Mouse (Mus musculus) thymus, adult 2 months (tissue): Measurements from ENCODE around the gene Ip6k3. TPM values are rescaled to one million over a fixed set of nuclear protein-coding genes. Genes with fewer than 3 reads are reported as not detected.

Experiments
- DNase-seq: peaks from one replicate; pipeline ENCODE4 v3.0.0; 2021
- H3K27ac ChIP-seq: fragments of 200-500 bp; 2 replicates; pipeline ENCODE4 v1.5.1; 2012; ENCODE audit warnings: low read length, control low read depth; ENCODE audit not compliant: control insufficient read depth, insufficient read depth
- H3K27me3 ChIP-seq: fragments of 200-500 bp; 2 replicates; pipeline ENCODE4 v1.6.1; 2012; ENCODE audit warnings: mild to moderate bottlenecking, low read length, moderate library complexity, mixed read lengths; ENCODE audit not compliant: control insufficient read depth, insufficient read depth
- H3K36me3 ChIP-seq: fragments of 200-500 bp; 2 replicates; pipeline ENCODE4 v1.6.1; 2012; ENCODE audit warnings: mild to moderate bottlenecking, low read length, moderate library complexity; ENCODE audit not compliant: control insufficient read depth, insufficient read depth
- H3K4me1 ChIP-seq: fragments of 200-500 bp; replicated peaks from 2 replicates; pipeline ENCODE4 v1.6.1; 2012; ENCODE audit warnings: low read length; ENCODE audit not compliant: control insufficient read depth, insufficient read depth
- H3K4me3 ChIP-seq: fragments of 200-500 bp; 2 replicates; pipeline ENCODE4 v1.5.1; 2012; ENCODE audit warnings: mild to moderate bottlenecking, low read length, control low read depth, moderate library complexity; ENCODE audit not compliant: control insufficient read depth, insufficient read depth
- CTCF ChIP-seq: fragments of 200-500 bp; IDR thresholded peaks from 2 replicates; pipeline ENCODE4 v1.5.1; 2012; ENCODE audit warnings: mild to moderate bottlenecking, control low read depth, low read length, moderate library complexity, borderline replicate concordance; ENCODE audit not compliant: control insufficient read depth, poor library complexity, insufficient read depth; ENCODE audit errors: extremely low read depth
- POLR2A ChIP-seq: fragments of 200-500 bp; IDR thresholded peaks from 2 replicates; pipeline ENCODE4 v1.6.1; 2012; ENCODE audit warnings: mild to moderate bottlenecking, low read length, control low read depth, moderate library complexity; ENCODE audit not compliant: control insufficient read depth, poor library complexity, insufficient read depth; ENCODE audit errors: extremely low read depth
- WGBS: fragments of 180-500 bp; shearing (Covaris S2); methylation state at CpG from one replicate; pipeline ENCODE4 v1.1.7; 2018; 5-methylcytosine and 5-hydroxymethylcytosine counted together
- polyA plus RNA-seq: library from polyadenylated mRNA; depleted of rRNA; stranded (reverse); fragments of >200 nt; gene quantifications from 2 replicates; pipeline ENCODE4 v1.2.3, GENCODE M21; 2012

The Ip6k3 gene
- polyA plus RNA-seq, 1 experiment, result 1.4 TPM

- 96% methylated on average over 4 of the region's 4 CpGs for WGBS
- Histone ChIP-seq H3K4me3 (no peak overlapping the region), H3K36me3 (no peaks in the 10 kb centered on the region), H3K27ac (no peak overlapping the region), H3K4me1 (peaks cover 16% of the 10 kb centered on the region; the same call in 1 of the 2 replicates), H3K27me3 (no peaks in the 10 kb centered on the region)
- TF ChIP-seq CTCF (no peak), POLR2A (no peak)
- DNase-seq, result no peak
Measured at GRCm38 (mm10) chr17:27176754-27177153, 9.2 kb upstream of the Ip6k3 start.

GRCm38 (mm10) chr17:27176287-27176686, 8.7 kb upstream of the Ip6k3 start:
- DNase-seq, result no peak
- Histone ChIP-seq H3K27ac (no peak overlapping the region), H3K27me3 (no peaks in the 10 kb centered on the region), H3K36me3 (no peaks in the 10 kb centered on the region), H3K4me1 (peaks cover 16% of the 10 kb centered on the region; the same call in 1 of the 2 replicates), H3K4me3 (no peak overlapping the region)
- WGBS, result 99% methylated on average over 3 of the region's 3 CpGs
- TF ChIP-seq CTCF (no peak), POLR2A (no peak)

DNA sequence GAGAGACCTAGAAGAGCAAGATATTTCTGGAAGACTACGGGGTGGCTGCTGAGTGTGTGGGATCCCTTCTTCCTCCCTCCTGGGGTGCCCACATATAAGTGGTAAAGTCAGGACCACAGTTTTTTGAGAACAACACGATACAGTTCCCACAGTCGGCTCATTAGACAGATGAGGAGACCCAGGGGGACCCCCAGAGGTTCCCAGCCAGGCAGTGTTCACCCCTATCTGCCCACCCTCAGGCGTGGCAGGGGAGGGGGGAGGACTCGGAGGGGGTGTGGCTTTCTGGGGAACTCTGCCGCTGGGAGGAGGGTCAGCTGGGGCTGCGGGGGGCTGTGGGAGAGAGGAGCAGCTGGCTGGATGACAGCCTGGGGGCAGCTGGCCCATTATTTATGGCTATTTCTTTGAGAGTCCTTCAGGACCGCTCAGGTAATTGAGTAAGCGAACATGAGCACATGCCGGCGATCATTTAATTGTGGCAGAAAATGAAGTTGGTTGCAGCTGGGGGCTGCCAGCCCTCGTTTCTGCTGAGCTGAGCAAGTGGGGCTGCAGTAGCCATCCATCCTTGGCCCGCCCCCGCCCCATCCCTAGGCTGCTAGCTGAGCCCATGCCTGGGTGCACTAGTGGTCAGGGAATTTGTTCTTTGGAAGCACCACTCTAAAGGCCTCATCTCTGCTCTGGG, 7.7 kb upstream of the Ip6k3 start:
- Histone ChIP-seq H3K4me3 (no peak overlapping the region), H3K27ac (no peak overlapping the region), H3K4me1 (peaks cover 16% of the 10 kb centered on the region; the same call in 1 of the 2 replicates), H3K36me3 (no peaks in the 10 kb centered on the region), H3K27me3 (no peaks in the 10 kb centered on the region)
- 52% methylated on average over 14 of the region's 14 CpGs for WGBS
- no peak for DNase-seq
- no peak for TF ChIP-seq CTCF
- no peak for TF ChIP-seq POLR2A

- Histone ChIP-seq H3K4me3 (no peak overlapping the region), H3K27me3 (no peaks in the 10 kb centered on the region), H3K27ac (no peak overlapping the region), H3K36me3 (no peaks in the 10 kb centered on the region), H3K4me1 (peaks cover 7% of the 10 kb centered on the region; the same call in 1 of the 2 replicates)
- no peak for DNase-seq
- 19% methylated on average over 3 of the region's 3 CpGs for WGBS
- TF ChIP-seq POLR2A (no peak), CTCF (no peak)
Measured at GRCm38 (mm10) chr17:27173715-27174114, 6.1 kb upstream of the Ip6k3 start.

DNA sequence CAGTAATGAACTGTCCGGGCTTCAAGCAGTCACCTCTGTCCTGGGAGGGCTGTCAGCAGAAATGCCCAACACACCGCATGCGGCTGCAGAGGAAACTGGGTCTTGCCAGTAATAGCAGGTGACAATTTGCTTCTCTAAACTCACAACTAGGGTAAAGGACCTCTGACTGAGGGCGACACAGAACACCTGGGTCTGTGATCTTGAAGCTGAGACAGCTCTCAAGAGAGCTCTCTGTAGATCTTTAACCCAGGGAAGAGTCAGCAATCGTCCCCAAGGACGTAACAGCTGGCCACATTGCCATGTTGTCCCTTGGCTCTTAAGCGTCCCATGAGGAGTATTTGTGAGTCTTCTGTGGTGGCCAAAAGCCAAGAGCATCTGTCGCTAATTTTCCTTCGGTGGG, 4.9 kb upstream of the Ip6k3 start:
- no peak overlapping the region for H3K27ac ChIP-seq
- no peak overlapping the region for H3K4me3 ChIP-seq
- 71% methylated on average over 9 of the region's 9 CpGs for WGBS
- no peaks in the 10 kb centered on the region for H3K36me3 ChIP-seq
- no peak for DNase-seq
- no peaks in the 10 kb centered on the region for H3K27me3 ChIP-seq
- peaks cover 7% of the 10 kb centered on the region; the same call in 1 of the 2 replicates for H3K4me1 ChIP-seq
- TF ChIP-seq POLR2A (no peak), CTCF (no peak)

GRCm38 (mm10) chr17:27171121-27171520, 3.5 kb upstream of the Ip6k3 start:
- Histone ChIP-seq H3K4me3 (no peak overlapping the region), H3K27ac (no peak overlapping the region), H3K4me1 (peaks cover 7% of the 10 kb centered on the region; the same call in 1 of the 2 replicates), H3K27me3 (no peaks in the 10 kb centered on the region), H3K36me3 (no peaks in the 10 kb centered on the region)
- WGBS, result 88% methylated on average over 5 of the region's 5 CpGs
- no peak for DNase-seq
- TF ChIP-seq POLR2A, result no peak
- no peak for TF ChIP-seq CTCF

DNA sequence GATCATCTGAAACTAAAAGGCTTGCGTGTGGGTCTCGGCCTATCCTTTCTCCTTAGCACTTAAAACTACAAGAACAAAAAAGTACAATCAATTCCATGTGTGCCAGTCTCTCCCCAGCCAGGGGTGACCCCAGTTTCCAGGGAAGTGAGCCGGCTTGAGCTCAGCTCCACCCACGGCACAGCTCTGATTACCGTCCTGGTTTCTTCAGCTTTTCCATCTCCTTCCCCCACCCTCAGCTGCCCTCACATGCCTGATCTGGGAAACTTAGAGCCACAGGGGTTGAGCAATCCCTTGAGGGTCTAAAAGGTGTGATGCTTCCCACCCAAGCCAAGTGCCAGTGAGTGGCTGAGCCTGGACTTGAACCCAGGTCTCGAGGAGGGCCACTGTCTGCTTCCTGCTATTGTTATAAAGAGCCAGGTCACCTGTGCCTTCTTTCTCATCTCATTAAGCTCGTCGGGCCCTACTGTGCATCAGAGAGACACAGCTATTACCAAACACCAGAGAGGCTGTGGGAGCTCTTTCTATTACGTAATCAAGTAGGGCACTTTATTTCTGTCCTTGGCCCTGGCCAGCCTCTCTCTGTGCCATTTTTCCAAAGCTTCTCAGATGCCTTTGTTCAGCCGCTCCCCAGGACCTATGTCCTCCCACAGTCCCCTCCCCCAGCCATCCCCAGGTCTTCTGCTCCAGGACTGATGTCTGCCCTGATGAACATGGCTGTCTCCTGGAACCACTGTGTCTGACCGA, 2.5 kb upstream of the Ip6k3 start:
- 93% methylated on average over 11 of the region's 11 CpGs for WGBS
- Histone ChIP-seq H3K27me3 (no peaks in the 10 kb centered on the region), H3K27ac (no peak overlapping the region), H3K4me3 (no peak overlapping the region), H3K4me1 (peaks cover 7% of the 10 kb centered on the region; the same call in 1 of the 2 replicates), H3K36me3 (no peaks in the 10 kb centered on the region)
- TF ChIP-seq POLR2A (no peak), CTCF (no peak)
- no peak for DNase-seq
